Mouse (Mus musculus) stomach, embryonic 14.5 days (tissue): ENCODE measurements around the gene 2210017I01Rik. TPM values are rescaled to one million over a fixed set of nuclear protein-coding genes. Genes with fewer than 3 reads are reported as not detected.

ENCODE experiments used
- ATAC-seq: fragments of 200-750 bp; cut with Nextera tagmentation; 2 replicates; pipeline ENCODE4 v1.8.0; 2017; ENCODE audit warnings: low read depth, moderate TSS enrichment; ENCODE audit not compliant: insufficient number of reproducible peaks, insufficient read depth, low FRiP score
- H3K27ac ChIP-seq: fragments of 300-500 bp; sonication (generic); 2 replicates; pipeline ENCODE4 v1.5.1; 2014; ENCODE audit warnings: mild to moderate bottlenecking, low read length, moderate library complexity, mixed read lengths
- H3K27me3 ChIP-seq: fragments of 300-500 bp; sonication (generic); 2 replicates; pipeline ENCODE4 v1.6.1; 2014; ENCODE audit warnings: low read length, control low read depth, mixed read lengths; ENCODE audit not compliant: control insufficient read depth, insufficient read depth
- H3K36me3 ChIP-seq: fragments of 300-500 bp; sonication (generic); 2 replicates; pipeline ENCODE4 v1.6.1; 2014; ENCODE audit warnings: mild to moderate bottlenecking, control low read depth, low read length, moderate library complexity, mixed read lengths; ENCODE audit not compliant: control insufficient read depth, insufficient read depth
- H3K4me1 ChIP-seq: fragments of 300-500 bp; sonication (generic); 2 replicates; pipeline ENCODE4 v1.6.1; 2014; ENCODE audit warnings: low read length, control low read depth, mixed read lengths; ENCODE audit not compliant: control insufficient read depth, insufficient read depth
- H3K4me2 ChIP-seq: fragments of 300-500 bp; sonication (generic); replicated peaks from 2 replicates; pipeline ENCODE4 v1.6.1; 2014; ENCODE audit warnings: low read depth, low read length, control low read depth
- H3K4me3 ChIP-seq: fragments of 300-500 bp; sonication (generic); 2 replicates; pipeline ENCODE4 v1.5.1; 2014; ENCODE audit warnings: low read depth, low read length, control low read depth
- H3K9ac ChIP-seq: fragments of 300-500 bp; sonication (generic); replicated peaks from 2 replicates; pipeline ENCODE4 v1.6.1; 2014; ENCODE audit warnings: low read depth, mild to moderate bottlenecking, control low read depth, low read length, moderate library complexity, mixed read lengths
- H3K9me3 ChIP-seq: fragments of 300-500 bp; sonication (generic); 2 replicates; pipeline ENCODE4 v1.6.1; 2016; ENCODE audit warnings: low read depth, low read length, control low read depth; ENCODE audit not compliant: control insufficient read depth
- WGBS: fragments of 180-500 bp; shearing (Covaris S2); extraction: QIAGEN DNeasy Blood & Tissue Kit; methylation state at CpG from one replicate; pipeline ENCODE4 v1.1.7; 2014; 5-methylcytosine and 5-hydroxymethylcytosine counted together
- polyA plus RNA-seq: library from polyadenylated mRNA; unstranded; fragments of >200 nt; fragmentation: Nextera tagmentation; extraction: Ambion mirVana; gene quantifications from 2 replicates; pipeline ENCODE4 v1.2.1, GENCODE M21; 2014

Gene 2210017I01Rik
- polyA plus RNA-seq, 1 experiment from 2014 or later: not detected

DNA sequence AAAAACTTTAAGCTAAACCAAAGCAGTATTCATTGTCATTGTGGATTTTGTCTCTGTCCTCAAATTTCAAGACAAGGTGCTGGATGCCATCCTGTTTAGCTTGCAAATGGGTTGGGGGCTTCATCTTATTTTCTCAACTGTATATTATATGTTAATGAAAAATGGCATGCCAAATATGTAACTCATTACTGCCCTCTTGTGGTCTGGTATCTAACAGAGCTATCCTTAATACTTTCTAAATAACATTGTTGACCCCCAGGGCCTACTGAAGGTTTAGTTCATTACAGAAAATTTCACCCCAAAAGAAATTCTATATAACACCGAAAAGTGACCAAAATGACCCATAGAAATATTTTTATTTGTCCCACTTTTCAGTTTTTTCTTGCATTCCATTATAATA is 5.1 kb downstream of the 2210017I01Rik start:
- H3K36me3 ChIP-seq: no peaks in the 10 kb centered on the region

GRCm38 (mm10) chr3:92600456-92600855 is 6.8 kb downstream of the 2210017I01Rik start:
- H3K27me3 ChIP-seq: no peaks in the 10 kb centered on the region
- H3K9ac ChIP-seq: no peak overlapping the region
- no peak overlapping the region for H3K27ac ChIP-seq
- 39% methylated on average over 1 of the region's 1 CpGs for WGBS
- H3K4me1 ChIP-seq: no peaks in the 10 kb centered on the region
- H3K4me2 ChIP-seq: no peak overlapping the region
- ATAC-seq: no peak
- H3K9me3 ChIP-seq: peaks cover 4% of the 10 kb centered on the region; the same call in 1 of the 2 replicates
- H3K4me3 ChIP-seq: no peak overlapping the region
- H3K36me3 ChIP-seq: no peaks in the 10 kb centered on the region

More for the DNA sequence above, 5.1 kb downstream of the 2210017I01Rik start:
- H3K4me3 ChIP-seq: no peak overlapping the region
- 40% methylated on average over 1 of the region's 1 CpGs for WGBS
- ATAC-seq: no peak
- H3K9ac ChIP-seq: no peak overlapping the region
- H3K4me2 ChIP-seq: no peak overlapping the region
- H3K9me3 ChIP-seq: peaks cover 4% of the 10 kb centered on the region; the same call in 1 of the 2 replicates
- no peak overlapping the region for H3K27ac ChIP-seq
- H3K27me3 ChIP-seq: no peaks in the 10 kb centered on the region
- H3K4me1 ChIP-seq: no peaks in the 10 kb centered on the region

GRCm38 (mm10) chr3:92599973-92600372 is 7.3 kb downstream of the 2210017I01Rik start:
- H3K4me3 ChIP-seq: no peak overlapping the region
- H3K9me3 ChIP-seq: peaks cover 4% of the 10 kb centered on the region; the same call in 1 of the 2 replicates
- ATAC-seq: no peak
- H3K27me3 ChIP-seq: no peaks in the 10 kb centered on the region
- H3K36me3 ChIP-seq: no peaks in the 10 kb centered on the region
- H3K4me2 ChIP-seq: no peak overlapping the region
- H3K27ac ChIP-seq: no peak overlapping the region
- no peak overlapping the region for H3K9ac ChIP-seq
- no peaks in the 10 kb centered on the region for H3K4me1 ChIP-seq

DNA sequence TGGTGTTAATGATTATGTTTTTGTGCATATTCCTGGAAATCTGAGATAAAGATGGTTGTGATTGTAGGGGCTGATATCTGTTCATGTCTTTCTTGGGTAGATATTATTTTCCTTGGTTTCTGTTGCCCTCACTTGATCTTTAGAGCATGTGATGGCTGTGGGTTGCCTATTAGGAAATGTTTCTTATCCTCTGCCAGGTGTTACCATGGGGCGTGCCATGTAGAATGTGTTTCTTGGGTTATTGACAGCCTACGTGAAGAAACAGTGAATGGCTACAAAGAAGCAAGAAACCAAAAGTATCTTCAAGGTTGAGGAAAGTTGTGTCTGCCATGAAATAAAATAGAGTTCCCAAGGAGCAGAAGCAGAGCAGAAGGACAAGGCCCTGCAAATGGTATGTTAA is 8.9 kb downstream of the 2210017I01Rik start:
- H3K9ac ChIP-seq: no peak overlapping the region
- H3K36me3 ChIP-seq: no peaks in the 10 kb centered on the region
- WGBS: 81% methylated on average over 2 of the region's 2 CpGs
- H3K4me1 ChIP-seq: no peaks in the 10 kb centered on the region
- H3K4me3 ChIP-seq: no peak overlapping the region
- no peak for ATAC-seq
- no peaks in the 10 kb centered on the region for H3K27me3 ChIP-seq
- peaks cover 4% of the 10 kb centered on the region; the same call in 1 of the 2 replicates for H3K9me3 ChIP-seq
- H3K4me2 ChIP-seq: no peak overlapping the region
- no peak overlapping the region for H3K27ac ChIP-seq

- H3K27me3 ChIP-seq: no peaks in the 10 kb centered on the region
- ATAC-seq: no peak
- H3K36me3 ChIP-seq: no peaks in the 10 kb centered on the region
- WGBS: 75% methylated on average over 1 of the region's 1 CpGs
- H3K27ac ChIP-seq: no peak within 1 kb of the TSS
- no peak within 1 kb of the TSS for H3K4me2 ChIP-seq
- H3K9ac ChIP-seq: no peak within 1 kb of the TSS
- H3K4me1 ChIP-seq: no peaks in the 10 kb centered on the region
- no peak within 1 kb of the TSS for H3K4me3 ChIP-seq
- no peaks in the 10 kb centered on the region for H3K9me3 ChIP-seq
Observed at GRCm38 (mm10) chr3:92588858-92589257, 18.4 kb downstream of the 2210017I01Rik start, which contains the start of gene Smcp. Gene Smcp (minus strand): TSS chr3:92588997.

GRCm38 (mm10) chr3:92587190-92587589 is 20.1 kb downstream of the 2210017I01Rik start:
- Histone ChIP-seq H3K4me2 (no peak overlapping the region), H3K36me3 (no peaks in the 10 kb centered on the region), H3K27me3 (no peaks in the 10 kb centered on the region), H3K9ac (no peak overlapping the region), H3K4me3 (no peak overlapping the region), H3K27ac (no peak overlapping the region), H3K9me3 (no peaks in the 10 kb centered on the region), H3K4me1 (no peaks in the 10 kb centered on the region)
- ATAC-seq: no peak
- 71% methylated on average over 3 of the region's 3 CpGs for WGBS

DNA sequence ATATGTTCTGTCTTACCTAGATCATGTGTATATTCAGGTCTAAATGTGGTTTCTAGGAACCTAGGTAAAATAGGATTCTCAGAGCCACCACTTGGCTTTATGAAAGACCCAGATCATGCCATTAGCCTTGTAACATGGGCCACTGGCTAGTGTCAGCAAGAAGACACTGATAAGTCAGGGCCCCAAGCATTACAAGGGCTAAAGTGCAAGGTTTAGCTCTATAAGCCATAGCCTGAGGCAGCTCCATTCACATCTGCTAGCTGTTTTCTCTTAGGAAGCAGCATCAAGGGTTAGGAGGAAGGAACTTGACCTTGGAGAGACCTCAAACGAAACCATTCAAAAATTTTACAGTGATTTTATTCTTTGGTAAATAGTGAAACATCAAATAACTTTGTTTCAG is 22.2 kb downstream of the 2210017I01Rik start:
- 50% methylated on average over 1 of the region's 1 CpGs for WGBS
- H3K27me3 ChIP-seq: no peaks in the 10 kb centered on the region
- no peak for ATAC-seq
- H3K36me3 ChIP-seq: no peaks in the 10 kb centered on the region
- H3K4me2 ChIP-seq: no peak overlapping the region
- no peak overlapping the region for H3K27ac ChIP-seq
- H3K4me1 ChIP-seq: no peaks in the 10 kb centered on the region
- no peaks in the 10 kb centered on the region for H3K9me3 ChIP-seq
- no peak overlapping the region for H3K9ac ChIP-seq
- no peak overlapping the region for H3K4me3 ChIP-seq

DNA sequence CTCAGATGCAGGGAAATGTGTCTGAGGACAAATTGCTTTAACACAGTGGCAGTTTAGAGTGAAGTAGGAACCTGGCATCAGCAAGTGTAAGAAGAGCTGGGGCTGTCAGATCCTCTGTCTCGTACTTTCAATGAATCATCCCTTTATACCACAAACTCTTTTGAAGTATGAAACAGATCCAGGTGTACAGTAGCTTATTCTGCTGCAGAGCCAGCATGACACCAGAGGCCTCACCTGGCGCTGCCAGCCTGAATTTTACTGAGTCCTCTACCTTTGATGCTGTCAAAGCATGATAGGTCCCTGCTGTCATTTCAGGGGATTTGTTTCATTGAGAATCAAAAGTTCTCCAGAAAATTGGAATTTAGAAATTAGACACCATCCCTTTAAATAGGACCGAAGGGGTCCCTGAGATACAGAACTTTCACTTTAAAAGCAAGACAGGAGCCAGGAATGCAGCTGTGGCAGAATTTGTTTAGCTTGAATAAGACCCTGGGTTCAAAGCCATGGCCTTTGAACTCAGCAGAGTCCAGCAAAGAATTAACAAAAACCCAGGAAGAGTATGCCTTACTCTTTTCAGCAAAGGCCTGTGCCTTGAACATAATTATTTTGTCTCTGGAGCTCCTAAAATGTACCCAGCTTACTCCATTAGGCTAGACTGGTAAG is 24.0 kb downstream of the 2210017I01Rik start:
- WGBS: 38% methylated on average over 3 of the region's 3 CpGs

GRCm38 (mm10) chr3:92579508-92579907 is 27.8 kb downstream of the 2210017I01Rik start:
- 0 out of 2 replicates have a peak, but pooled peaks have one; percentile 49 for ATAC-seq

More for the DNA sequence above, 24.0 kb downstream of the 2210017I01Rik start:
- H3K9ac ChIP-seq: no peak overlapping the region
- H3K9me3 ChIP-seq: no peaks in the 10 kb centered on the region
- no peak overlapping the region for H3K4me3 ChIP-seq
- ATAC-seq: no peak
- no peaks in the 10 kb centered on the region for H3K27me3 ChIP-seq
- H3K36me3 ChIP-seq: no peaks in the 10 kb centered on the region
- H3K4me2 ChIP-seq: no peak overlapping the region
- H3K4me1 ChIP-seq: no peaks in the 10 kb centered on the region
- H3K27ac ChIP-seq: no peak overlapping the region

More at GRCm38 (mm10) chr3:92579508-92579907, 27.8 kb downstream of the 2210017I01Rik start:
- no peak overlapping the region for H3K9ac ChIP-seq
- H3K36me3 ChIP-seq: no peaks in the 10 kb centered on the region
- H3K27ac ChIP-seq: no peak overlapping the region; the same call in 1 of the 2 replicates
- H3K9me3 ChIP-seq: no peaks in the 10 kb centered on the region
- 68% methylated on average over 1 of the region's 1 CpGs for WGBS
- H3K4me1 ChIP-seq: no peaks in the 10 kb centered on the region
- no peaks in the 10 kb centered on the region for H3K27me3 ChIP-seq
- H3K4me2 ChIP-seq: no peak overlapping the region
- no peak overlapping the region for H3K4me3 ChIP-seq
